In genomic region chr4:32248236-32248635, GRCm38 (mm10) we compare ENCODE assay signal across 9 mouse cellular contexts. TPM values are rescaled to one million over a fixed set of nuclear protein-coding genes. Genes with fewer than 3 reads are reported as not detected.
DNase-seq lines count a peak whose midpoint lies in the region; ATAC-seq and TF ChIP-seq lines count a peak whose summit lies in the region.
"Had no signal": no experiment of that assay in that cellular context is flagged by ENCODE, and none has a peak within 500 bp of the region (broad histone marks: within the 10 kb centered on the region; RNA-seq: fewer than 3 reads in every experiment).

No protein-coding gene starts in this region.

- H3K4me1 ChIP-seq in hindbrain, embryonic 11.5 days (replicated peaks; ENCODE audit: control insufficient read depth, insufficient read depth, low read length) = peaks cover 21% of the 10 kb centered on the region
- peaks cover 37% of the 10 kb centered on the region for H3K4me1 ChIP-seq in hindbrain, embryonic 16.5 days (ENCODE audit: control insufficient read depth, insufficient read depth, low read depth, low read length)
- peaks cover 10% of the 10 kb centered on the region for H3K4me1 ChIP-seq in bone marrow macrophage, adult 2 months (ENCODE audit: control insufficient read depth, insufficient read depth, low read length)
- peaks cover 25% of the 10 kb centered on the region for H3K4me1 ChIP-seq in stomach, embryonic 15.5 days

- no peak overlapping the region for H3K9ac ChIP-seq in hindbrain, embryonic 11.5 days (ENCODE audit: low read depth, low read length)
- H3K9ac ChIP-seq in hindbrain, embryonic 16.5 days (ENCODE audit: low read depth, low read length) = no peak overlapping the region
- H3K9ac ChIP-seq in stomach, embryonic 15.5 days = no peak overlapping the region
- H3K9ac ChIP-seq: midbrain, embryonic 12.5 days had no signal

- no peaks in the 10 kb centered on the region for H3K27me3 ChIP-seq in hindbrain, embryonic 11.5 days (ENCODE audit: control insufficient read depth, insufficient read depth, low read length)
- H3K27me3 ChIP-seq in hindbrain, embryonic 16.5 days (replicated peaks; ENCODE audit: control insufficient read depth, insufficient read depth, low read length) = no peaks in the 10 kb centered on the region
- no peaks in the 10 kb centered on the region for H3K27me3 ChIP-seq in stomach, embryonic 15.5 days (replicated peaks)

- DNase-seq in hindbrain, embryonic 11.5 days (ENCODE audit: low spot score) = peak; percentile 84
- peak; percentile 54 for DNase-seq in heart, postnatal 25 days (ENCODE audit: low spot score)
- peak; percentile 54 to 78 for DNase-seq in left cerebral cortex, postnatal 25 days (ENCODE audit: low spot score in 2 of 2)
- peak; percentile 66 to 83 for DNase-seq in monocyte, adult 2 months (ENCODE audit: low read depth in 1 of 2, low spot score in 2 of 2)

- no peaks in the 10 kb centered on the region for H3K9me3 ChIP-seq in hindbrain, embryonic 11.5 days (ENCODE audit: control insufficient read depth, low read length)
- no peaks in the 10 kb centered on the region for H3K9me3 ChIP-seq in hindbrain, embryonic 16.5 days (ENCODE audit: control insufficient read depth, low read length)
- H3K9me3 ChIP-seq in stomach, embryonic 15.5 days = no peaks in the 10 kb centered on the region
- H3K9me3 ChIP-seq: midbrain, embryonic 12.5 days had no signal

- H3K27ac ChIP-seq in hindbrain, embryonic 11.5 days (ENCODE audit: low read depth, low read length) = no peak overlapping the region
- no peak overlapping the region for H3K27ac ChIP-seq in hindbrain, embryonic 16.5 days (ENCODE audit: low read depth, low read length)
- H3K27ac ChIP-seq in bone marrow macrophage, adult 2 months (ENCODE audit: insufficient read depth, low read depth, low read length) = no peak overlapping the region
- H3K27ac ChIP-seq in stomach, embryonic 15.5 days = no peak overlapping the region
- H3K27ac ChIP-seq: midbrain, embryonic 12.5 days had no signal

- no peak overlapping the region for H3K4me2 ChIP-seq in hindbrain, embryonic 11.5 days (replicated peaks; ENCODE audit: low read depth, low read length)
- H3K4me2 ChIP-seq in hindbrain, embryonic 16.5 days (ENCODE audit: low read length) = no peak overlapping the region
- H3K4me2 ChIP-seq in stomach, embryonic 15.5 days = no peak overlapping the region
- H3K4me2 ChIP-seq: midbrain, embryonic 12.5 days had no signal

- no peak for TF ChIP-seq POLR2A in bone marrow macrophage, adult 2 months (IDR thresholded peaks at IDR 0.05; ENCODE audit: borderline replicate concordance, low read depth, low read length)

- intact Hi-C loops in heart, postnatal 25 days (cut with DNase I) = loop anchor here (2.0 kb wide), 3 partner anchors 95 to 291 kb away; no protein-coding TSS in a partner anchor
- intact Hi-C loops in left cerebral cortex, postnatal 25 days (cut with DNase I) = loop anchor here (2.0 to 5.0 kb wide), 2 partner anchors 191 to 289 kb away; no protein-coding TSS in a partner anchor

- WGBS in hindbrain, embryonic 11.5 days = 32% methylated on average over 6 of the region's 6 CpGs
- 38% methylated on average over 6 of the region's 6 CpGs for WGBS in hindbrain, embryonic 16.5 days
- 33% methylated on average over 6 of the region's 6 CpGs for WGBS in stomach, embryonic 15.5 days

- H3K36me3 ChIP-seq in hindbrain, embryonic 11.5 days (ENCODE audit: control insufficient read depth, insufficient read depth, low read length) = no peaks in the 10 kb centered on the region
- H3K36me3 ChIP-seq in hindbrain, embryonic 16.5 days (ENCODE audit: control insufficient read depth, insufficient read depth, low read length) = no peaks in the 10 kb centered on the region
- no peaks in the 10 kb centered on the region for H3K36me3 ChIP-seq in stomach, embryonic 15.5 days
- H3K36me3 ChIP-seq: midbrain, embryonic 12.5 days had no signal

- TF ChIP-seq CTCF in bone marrow macrophage, adult 2 months (IDR thresholded peaks at IDR 0.05; ENCODE audit: low read depth, low read length) = peak; percentile 90

- H3K4me3 ChIP-seq in hindbrain, embryonic 11.5 days (ENCODE audit: low read depth, low read length) = no peak overlapping the region
- H3K4me3 ChIP-seq in hindbrain, embryonic 16.5 days (ENCODE audit: low read length) = no peak overlapping the region
- no peak overlapping the region for H3K4me3 ChIP-seq in bone marrow macrophage, adult 2 months (ENCODE audit: insufficient read depth, low read length)
- H3K4me3 ChIP-seq in stomach, embryonic 15.5 days (replicated peaks) = no peak overlapping the region
- H3K4me3 ChIP-seq: midbrain, embryonic 12.5 days had no signal

- ATAC-seq in hindbrain, embryonic 11.5 days (ENCODE audit: low FRiP score) = no peak
- no peak for ATAC-seq in hindbrain, embryonic 16.5 days
- ATAC-seq in erythroid progenitor cell, adult 5-6 weeks (replicated peaks; ENCODE audit: low FRiP score, poor library complexity, severe bottlenecking) = peak; percentile 75
- ATAC-seq in stomach, embryonic 15.5 days (ENCODE audit: insufficient read depth, low FRiP score, low read depth) = peak; percentile 48; the same call in 1 of the 2 replicates

RNA-seq across cellular contexts. Expression of gene Bach2, which starts 9.6 kb away (rescaled TPM):
- polyA plus RNA-seq in hindbrain, embryonic 11.5 days (2014; fragmentation: Nextera tagmentation; extraction: Ambion mirVana) = 23.8 and 23.9 TPM in 2 replicates
- 19.1 and 20.4 TPM in 2 replicates for polyA plus RNA-seq in hindbrain, embryonic 16.5 days (2015; fragmentation: Nextera tagmentation; extraction: Ambion mirVana)
- 0.39 and 1.4 TPM in 2 replicates for polyA plus RNA-seq in bone marrow macrophage, adult 2 months (2012; ENCODE audit: insufficient read depth, insufficient read length, missing spikeins)
- 14.4 and 14.7 TPM in 2 replicates for total RNA-seq in erythroid progenitor cell, adult 5-6 weeks (2015; ENCODE audit: low replicate concordance)
- total RNA-seq in erythroid progenitor cell, adult 5-6 weeks (2017; ENCODE audit: low replicate concordance) = 2.1 and 12.8 TPM in 2 replicates
- 1 to 10 TPM; 6.9 to 7.9 TPM for total RNA-seq in heart, postnatal 25 days (2021)
- 10 to 100 TPM; 10.4 to 14.4 TPM for total RNA-seq in left cerebral cortex, postnatal 25 days (2021)
- 5.2 TPM in 2 replicates for polyA plus RNA-seq in stomach, embryonic 15.5 days (2015; fragmentation: Nextera tagmentation; extraction: Ambion mirVana)

Comparison
In these comparisons a context has a peak if more than half of its experiments do, and no peak if none do; other contexts are left out.
1. ATAC-seq: peak in erythroid progenitor cell, adult 5-6 weeks (single experiment) and stomach, embryonic 15.5 days (single experiment); none in hindbrain, embryonic 11.5 days (single experiment) and hindbrain, embryonic 16.5 days (single experiment).
2. Peak in every context shown above with its lines, with median percentiles within 50 percentile points of each other: DNase-seq.